18 mouse cellular contexts compared by ENCODE assay signal in genomic region chr2:33803717-33804214, GRCm38 (mm10).
DNase-seq lines count a peak whose midpoint lies in the region; ATAC-seq and TF ChIP-seq lines count a peak whose summit lies in the region.
"Had no signal": no experiment of that assay in that cellular context is flagged by ENCODE, and none has a peak within 500 bp of the region (broad histone marks: within the 10 kb centered on the region; RNA-seq: fewer than 3 reads in every experiment).

No protein-coding gene starts in this region.

- WGBS in liver, postnatal 0 days (ENCODE audit: insufficient replicate concordance): 52% methylated on average over 4 of the region's 4 CpGs
- 58% methylated on average over 4 of the region's 4 CpGs for WGBS in liver, embryonic 11.5 days
- 14% methylated on average over 4 of the region's 4 CpGs for WGBS in bone marrow, adult 2 months
- 66% methylated on average over 4 of the region's 4 CpGs for WGBS in lung, postnatal 0 days

- H3K36me3 ChIP-seq in liver, postnatal 0 days (replicated peaks; ENCODE audit: insufficient read depth, low read length): no peaks in the 10 kb centered on the region; the same call in none of the 2 replicates
- H3K36me3 ChIP-seq in liver, embryonic 11.5 days (ENCODE audit: control insufficient read depth, insufficient read depth, low read length): peaks cover 8% of the 10 kb centered on the region; the same call in 1 of the 2 replicates
- 0 out of 2 replicates have a peak, but pooled peaks cover 4% of the 10 kb centered on the region for H3K36me3 ChIP-seq in lung, postnatal 0 days (ENCODE audit: insufficient read depth, low read length)

- no peak overlapping the region for H3K4me2 ChIP-seq in liver, postnatal 0 days (ENCODE audit: low read depth, low read length)
- no peak overlapping the region for H3K4me2 ChIP-seq in liver, embryonic 11.5 days
- H3K4me2 ChIP-seq in lung, postnatal 0 days (replicated peaks; ENCODE audit: low read depth, low read length): no peak overlapping the region
- H3K4me2 ChIP-seq: midbrain, embryonic 15.5 days; neural tube, embryonic 13.5 days had no signal

- H3K27me3 ChIP-seq in liver, postnatal 0 days (ENCODE audit: insufficient read depth, low read length): no peaks in the 10 kb centered on the region
- H3K27me3 ChIP-seq in liver, embryonic 11.5 days (replicated peaks; ENCODE audit: control insufficient read depth, insufficient read depth, low read length): no peaks in the 10 kb centered on the region
- no peaks in the 10 kb centered on the region for H3K27me3 ChIP-seq in lung, postnatal 0 days (replicated peaks; ENCODE audit: insufficient read depth, low read length)
- H3K27me3 ChIP-seq: midbrain, embryonic 15.5 days; neural tube, embryonic 13.5 days had no signal

- DNase-seq in liver, postnatal 0 days: peak; percentile 50
- DNase-seq in liver, embryonic 11.5 days (ENCODE audit: low spot score): no peak
- DNase-seq in skeletal muscle tissue, adult 2 months (ENCODE audit: low read depth, low spot score): peak; percentile 12
- DNase-seq in thymus, postnatal 4 days: peak; percentile 72
- no peak for DNase-seq in kidney, adult 11 months
- DNase-seq in lung, postnatal 0 days (ENCODE audit: low spot score): no peak
- DNase-seq in embryo, embryonic 10 days (ENCODE audit: low spot score): no peak
- DNase-seq: adrenal gland, adult 8-10 months; cerebellum, adult 9-11 months; heart, postnatal 14 days; kidney, postnatal 25 days; layer of hippocampus, postnatal 36 days; right cerebral cortex, adult 18-20 months had no signal

- 0 out of 2 replicates have a peak, but pooled peaks cover 3% of the 10 kb centered on the region for H3K4me1 ChIP-seq in liver, postnatal 0 days (ENCODE audit: insufficient read depth)
- peaks cover 15% of the 10 kb centered on the region for H3K4me1 ChIP-seq in liver, embryonic 11.5 days (replicated peaks; ENCODE audit: control insufficient read depth, insufficient read depth, low read length)
- peaks cover 17% of the 10 kb centered on the region for H3K4me1 ChIP-seq in bone marrow, adult 2 months (ENCODE audit: control insufficient read depth, insufficient read depth, low read length)
- peaks cover 6% of the 10 kb centered on the region; the same call in 1 of the 2 replicates for H3K4me1 ChIP-seq in lung, postnatal 0 days (ENCODE audit: insufficient read depth, low read depth, low read length)

- peak; percentile 35; the same call in 1 of the 2 replicates for ATAC-seq in liver, postnatal 0 days
- ATAC-seq in liver, embryonic 11.5 days (replicated peaks; ENCODE audit: low FRiP score): no peak
- no peak for ATAC-seq in lung, postnatal 0 days

- H3K9me3 ChIP-seq in liver, postnatal 0 days (ENCODE audit: low read length): no peaks in the 10 kb centered on the region
- H3K9me3 ChIP-seq in liver, embryonic 11.5 days (ENCODE audit: control insufficient read depth, low read length): no peaks in the 10 kb centered on the region
- no peaks in the 10 kb centered on the region for H3K9me3 ChIP-seq in lung, postnatal 0 days (ENCODE audit: low read length)
- H3K9me3 ChIP-seq: limb, embryonic 10.5 days; midbrain, embryonic 15.5 days; neural tube, embryonic 13.5 days had no signal

- no peak for TF ChIP-seq EP300 in liver, postnatal 0 days (IDR thresholded peaks at IDR 0.05; ENCODE audit: low read depth)
- TF ChIP-seq EP300 in lung, postnatal 0 days (IDR thresholded peaks at IDR 0.05): no peak

- no peak for TF ChIP-seq POLR2A in bone marrow, adult 2 months (IDR thresholded peaks at IDR 0.05; ENCODE audit: borderline replicate concordance, control insufficient read depth, low read depth, low read length)

- no peak overlapping the region for H3K4me3 ChIP-seq in liver, postnatal 0 days (ENCODE audit: low read depth, low read length)
- H3K4me3 ChIP-seq in liver, embryonic 11.5 days (ENCODE audit: low read depth, low read length): no peak overlapping the region
- no peak overlapping the region for H3K4me3 ChIP-seq in bone marrow, adult 2 months (replicated peaks; ENCODE audit: control insufficient read depth, low read depth, low read length)
- no peak overlapping the region for H3K4me3 ChIP-seq in lung, postnatal 0 days (ENCODE audit: low read depth, low read length)
- H3K4me3 ChIP-seq: limb, embryonic 10.5 days; midbrain, embryonic 15.5 days; neural tube, embryonic 13.5 days had no signal

- peak overlapping the region; percentile 75; the same call in 1 of the 2 replicates for H3K27ac ChIP-seq in liver, postnatal 0 days (ENCODE audit: low read depth)
- no peak overlapping the region for H3K27ac ChIP-seq in liver, embryonic 11.5 days (ENCODE audit: low read depth, low read length)
- H3K27ac ChIP-seq in bone marrow, adult 2 months (ENCODE audit: control insufficient read depth, insufficient read depth, low read depth, low read length, poor library complexity): peak overlapping the region; percentile 75
- no peak overlapping the region for H3K27ac ChIP-seq in lung, postnatal 0 days (ENCODE audit: low read length)
- H3K27ac ChIP-seq: liver, embryonic 14.5 days; midbrain, embryonic 15.5 days; neural tube, embryonic 13.5 days had no signal

- H3K9ac ChIP-seq in liver, postnatal 0 days (replicated peaks): no peak overlapping the region
- no peak overlapping the region for H3K9ac ChIP-seq in liver, embryonic 11.5 days (ENCODE audit: low read depth, low read length)
- no peak overlapping the region for H3K9ac ChIP-seq in lung, postnatal 0 days (replicated peaks; ENCODE audit: low read depth)
- H3K9ac ChIP-seq: liver, embryonic 14.5 days; midbrain, embryonic 15.5 days; neural tube, embryonic 13.5 days had no signal

- TF ChIP-seq CTCF in liver, postnatal 0 days (IDR thresholded peaks at IDR 0.05; ENCODE audit: low read depth): no peak
- no peak for TF ChIP-seq CTCF in bone marrow, adult 2 months (IDR thresholded peaks at IDR 0.05; ENCODE audit: control insufficient read depth, insufficient read depth, low read length)
- no peak for TF ChIP-seq CTCF in lung, postnatal 0 days (IDR thresholded peaks at IDR 0.05)

Comparison
In these comparisons a context has a peak if more than half of its experiments do, and no peak if none do; other contexts are left out.
1. DNase-seq: peak in liver, postnatal 0 days (single experiment), skeletal muscle tissue, adult 2 months (single experiment) and thymus, postnatal 4 days (single experiment); none in liver, embryonic 11.5 days (single experiment), kidney, adult 11 months (single experiment), lung, postnatal 0 days (single experiment) and embryo, embryonic 10 days (single experiment).
2. H3K27ac ChIP-seq: peak in liver, postnatal 0 days (single experiment) and bone marrow, adult 2 months (single experiment); none in liver, embryonic 11.5 days (single experiment) and lung, postnatal 0 days (single experiment).